Mouse (Mus musculus) lung, embryonic 16.5 days (tissue): Measurements from ENCODE around the gene Prmt6. TPM values are rescaled to one million over a fixed set of nuclear protein-coding genes. Genes with fewer than 3 reads are reported as not detected.

Experiments used
- polyA plus RNA-seq: library from polyadenylated mRNA; unstranded; fragments of >200 nt; fragmentation: Nextera tagmentation; extraction: Ambion mirVana; gene quantifications from 2 replicates; pipeline ENCODE4 v1.2.1, GENCODE M21; 2015

Gene Prmt6
- polyA plus RNA-seq, 1 experiment from 2014 or later: 14.2 TPM

Other genes starting within 250 kb of the Prmt6 start
- gene Ntng1, start 107.0 kb downstream of the Prmt6 start, polyA plus RNA-seq: 0.84 and 1.1 TPM in 2 replicates